Mouse (Mus musculus) hindbrain, postnatal 0 days (tissue): Measurements from ENCODE around the gene Tigit. TPM values are rescaled to one million over a fixed set of nuclear protein-coding genes. Genes with fewer than 3 reads are reported as not detected.

Experiments
- ATAC-seq: fragments of 200-750 bp; cut with Nextera tagmentation; 2 replicates; pipeline ENCODE4 v1.8.0; 2017; ENCODE audit warnings: mild to moderate bottlenecking, moderate TSS enrichment, moderate library complexity
- DNase-seq: peaks from one replicate; pipeline ENCODE4 v3.0.0-alpha.2; 2015; ENCODE audit warnings: low spot score
- H3K27ac ChIP-seq: fragments of 300-500 bp; sonication (generic); 2 replicates; pipeline ENCODE4 v1.5.1; 2014; ENCODE audit warnings: mild to moderate bottlenecking
- H3K27me3 ChIP-seq: fragments of 300-500 bp; sonication (generic); 2 replicates; pipeline ENCODE4 v1.6.1; 2014; ENCODE audit warnings: low read length, mixed read lengths; ENCODE audit not compliant: insufficient read depth
- H3K36me3 ChIP-seq: fragments of 300-500 bp; sonication (generic); 2 replicates; pipeline ENCODE4 v1.6.1; 2014; ENCODE audit warnings: low read length, mixed read lengths; ENCODE audit not compliant: insufficient read depth
- H3K4me1 ChIP-seq: fragments of 300-500 bp; sonication (generic); 2 replicates; pipeline ENCODE4 v1.6.1; 2014; ENCODE audit warnings: antibody characterized with exemption, low read length, mixed read lengths; ENCODE audit not compliant: insufficient read depth
- H3K4me2 ChIP-seq: fragments of 300-500 bp; sonication (generic); 2 replicates; pipeline ENCODE4 v1.6.1; 2014; ENCODE audit warnings: low read depth, mild to moderate bottlenecking, low read length, moderate library complexity, mixed read lengths
- H3K4me3 ChIP-seq: fragments of 300-500 bp; sonication (generic); 2 replicates; pipeline ENCODE4 v1.5.1; 2014; ENCODE audit warnings: low read length
- H3K9ac ChIP-seq: fragments of 300-500 bp; sonication (generic); replicated peaks from 2 replicates; pipeline ENCODE4 v1.6.1; 2014; ENCODE audit warnings: mild to moderate bottlenecking, low read length, moderate library complexity, mixed read lengths
- H3K9me3 ChIP-seq: fragments of 300-500 bp; sonication (generic); 2 replicates; pipeline ENCODE4 v1.6.1; 2016; ENCODE audit warnings: low read length, mixed read lengths
- CTCF ChIP-seq: IDR thresholded peaks from 2 replicates; pipeline ENCODE4 v1.5.1; 2016; ENCODE audit warnings: antibody characterized with exemption, control low read depth, low read depth
- whole genome bisulfite sequencing: fragments of 180-500 bp; shearing (Covaris S2); extraction: QIAGEN DNeasy Blood & Tissue Kit; methylation state at CpG from one replicate; pipeline ENCODE4 v1.1.7; 2014; 5-methylcytosine and 5-hydroxymethylcytosine counted together
- polyA plus RNA-seq: library from polyadenylated mRNA; unstranded; fragments of >200 nt; fragmentation: Nextera tagmentation; extraction: Ambion mirVana; gene quantifications from 2 replicates; pipeline ENCODE4 v1.2.1, GENCODE M21; 2015
- total RNA-seq: library from RNA; depleted of rRNA; stranded (reverse); fragments of >200 nt; gene quantifications from 2 replicates; pipeline ENCODE4 v1.2.3, GENCODE M21; 2014

Gene Tigit
- total and polyA plus RNA-seq, 2 experiments from 2014 or later, result 0.31 TPM; not detected in 1

DNA sequence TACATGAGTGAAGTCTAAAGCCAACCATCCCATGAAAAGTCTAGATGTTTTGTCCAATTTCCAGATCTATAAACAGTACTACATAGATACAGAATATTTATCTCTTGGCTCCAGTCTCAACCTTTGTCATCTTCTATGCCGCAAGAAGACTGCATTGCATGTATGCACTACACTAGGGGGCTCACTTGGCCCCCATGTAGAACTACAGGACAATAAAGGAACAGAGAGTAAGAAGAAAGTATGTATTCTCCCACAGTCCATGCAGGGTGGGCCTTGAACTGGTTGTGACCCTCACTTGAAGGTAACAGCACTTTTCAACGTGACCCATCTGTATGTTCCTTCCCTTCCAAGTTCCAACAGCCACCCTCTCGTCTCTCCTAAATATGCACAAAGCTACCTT, 9.7 kb downstream of the Tigit start:
- WGBS, result 90% methylated on average over 3 of the region's 3 CpGs
- Histone ChIP-seq H3K27me3 (no peaks in the 10 kb centered on the region), H3K9me3 (no peaks in the 10 kb centered on the region), H3K9ac (no peak overlapping the region), H3K27ac (no peak overlapping the region), H3K4me2 (no peak overlapping the region), H3K4me3 (no peak overlapping the region), H3K36me3 (no peaks in the 10 kb centered on the region), H3K4me1 (no peaks in the 10 kb centered on the region)
- ATAC-seq (no peak), DNase-seq (no peak)
- no peak for TF ChIP-seq CTCF

DNA sequence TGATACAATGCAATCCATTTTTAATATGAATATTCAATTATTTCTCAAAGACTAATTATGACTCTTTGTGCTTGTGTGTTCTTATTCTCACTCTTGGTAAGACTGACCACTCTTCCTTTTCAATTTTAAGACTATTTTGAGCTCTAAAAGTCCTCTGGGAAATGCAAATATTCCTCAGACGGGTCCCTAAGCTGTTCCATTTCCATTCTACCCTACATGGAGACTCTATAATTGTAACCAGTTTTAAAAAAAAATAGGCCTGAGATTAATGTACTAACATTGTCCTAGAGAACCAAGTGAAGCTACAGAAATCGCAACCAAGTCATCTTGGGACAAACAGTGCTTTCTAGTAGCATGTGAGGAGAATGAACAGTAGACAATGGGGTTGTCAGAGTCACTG, 10.7 kb downstream of the Tigit start:
- ATAC-seq (no peak), DNase-seq (no peak)
- no peak for TF ChIP-seq CTCF
- H3K27ac ChIP-seq, result no peak overlapping the region
- no peaks in the 10 kb centered on the region for H3K36me3 ChIP-seq
- 82% methylated on average over 2 of the region's 2 CpGs for WGBS
- H3K4me1 ChIP-seq, result no peaks in the 10 kb centered on the region
- no peak overlapping the region for H3K4me3 ChIP-seq
- no peaks in the 10 kb centered on the region for H3K27me3 ChIP-seq
- H3K9me3 ChIP-seq, result no peaks in the 10 kb centered on the region
- H3K4me2 ChIP-seq, result no peak overlapping the region
- no peak overlapping the region for H3K9ac ChIP-seq

GRCm38 (mm10) chr16:43650355-43651080, 13.4 kb downstream of the Tigit start:
- Histone ChIP-seq H3K4me2 (no peak overlapping the region), H3K4me3 (no peak overlapping the region), H3K9ac (no peak overlapping the region), H3K9me3 (no peaks in the 10 kb centered on the region), H3K27ac (no peak overlapping the region), H3K36me3 (no peaks in the 10 kb centered on the region), H3K27me3 (no peaks in the 10 kb centered on the region), H3K4me1 (no peaks in the 10 kb centered on the region)
- no peak for TF ChIP-seq CTCF
- ATAC-seq, result no peak
- no peak for DNase-seq
- 97% methylated on average over 3 of the region's 3 CpGs for WGBS

DNA sequence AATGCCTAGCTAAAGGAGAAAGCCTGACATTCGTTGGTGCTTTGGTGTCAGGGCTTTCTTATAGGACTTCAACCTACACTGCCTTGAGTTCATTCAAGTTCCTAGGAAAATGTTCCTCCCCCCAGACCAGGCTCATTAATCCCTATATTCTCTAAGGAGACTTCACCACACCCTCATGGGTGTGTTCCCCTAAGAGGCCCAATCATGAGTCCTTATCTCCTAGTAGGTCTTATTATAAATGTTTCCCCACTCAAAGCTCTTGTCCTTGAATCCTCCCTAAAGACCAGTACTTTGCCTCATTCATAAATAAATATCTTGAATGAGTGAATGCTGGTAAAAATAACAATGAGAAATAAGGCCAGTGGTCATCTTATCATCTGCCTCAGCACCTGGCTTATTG, 16.3 kb downstream of the Tigit start:
- no peak for ATAC-seq
- no peaks in the 10 kb centered on the region for H3K4me1 ChIP-seq
- H3K4me2 ChIP-seq, result no peak overlapping the region
- H3K4me3 ChIP-seq, result no peak overlapping the region
- H3K9me3 ChIP-seq, result no peaks in the 10 kb centered on the region
- no peaks in the 10 kb centered on the region for H3K36me3 ChIP-seq
- H3K27me3 ChIP-seq, result no peaks in the 10 kb centered on the region
- H3K27ac ChIP-seq, result no peak overlapping the region
- WGBS, result 91% methylated on average over 1 of the region's 1 CpGs
- H3K9ac ChIP-seq, result no peak overlapping the region
- DNase-seq, result no peak
- TF ChIP-seq CTCF, result no peak

DNA sequence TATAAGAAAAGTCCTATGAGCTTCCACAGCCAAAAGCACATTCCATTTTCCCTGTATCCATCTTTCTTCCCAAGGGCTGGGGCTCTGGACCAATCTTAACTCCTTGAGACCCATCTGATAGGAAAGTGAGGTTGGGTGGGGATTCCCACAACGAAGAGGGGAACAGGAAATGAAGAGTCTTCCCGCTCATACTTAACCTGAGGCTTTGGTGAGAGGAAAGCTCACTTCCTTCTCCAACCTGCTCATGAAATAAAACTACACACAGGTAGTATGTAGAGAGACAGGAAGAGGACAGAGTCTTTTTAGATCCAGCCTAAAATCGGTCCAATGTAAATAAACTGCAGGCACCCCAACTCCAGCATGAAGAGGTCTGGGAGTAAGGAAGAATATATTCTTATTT, 17.0 kb downstream of the Tigit start:
- H3K4me1 ChIP-seq, result no peaks in the 10 kb centered on the region
- no peaks in the 10 kb centered on the region for H3K9me3 ChIP-seq
- no peaks in the 10 kb centered on the region for H3K27me3 ChIP-seq
- TF ChIP-seq CTCF, result no peak
- no peaks in the 10 kb centered on the region for H3K36me3 ChIP-seq
- no peak overlapping the region for H3K4me3 ChIP-seq
- no peak overlapping the region for H3K27ac ChIP-seq
- 99% methylated on average over 3 of the region's 3 CpGs for WGBS
- ATAC-seq (no peak), DNase-seq (no peak)
- H3K4me2 ChIP-seq, result no peak overlapping the region
- no peak overlapping the region for H3K9ac ChIP-seq

- ATAC-seq, result no peak
- Histone ChIP-seq H3K4me1 (no peaks in the 10 kb centered on the region), H3K9me3 (no peaks in the 10 kb centered on the region), H3K27ac (no peak overlapping the region), H3K27me3 (no peaks in the 10 kb centered on the region), H3K4me3 (no peak overlapping the region), H3K36me3 (no peaks in the 10 kb centered on the region), H3K4me2 (no peak overlapping the region), H3K9ac (no peak overlapping the region)
- DNase-seq, result no peak
- no peak for TF ChIP-seq CTCF
- 70% methylated on average over 4 of the region's 4 CpGs for WGBS
Observed at GRCm38 (mm10) chr16:43645879-43646278, 18.1 kb downstream of the Tigit start.

- Histone ChIP-seq H3K27me3 (no peaks in the 10 kb centered on the region), H3K4me1 (no peaks in the 10 kb centered on the region), H3K9me3 (no peaks in the 10 kb centered on the region), H3K27ac (no peak overlapping the region), H3K9ac (no peak overlapping the region), H3K36me3 (no peaks in the 10 kb centered on the region), H3K4me2 (no peak overlapping the region), H3K4me3 (no peak overlapping the region)
- 84% methylated on average over 8 of the region's 8 CpGs for WGBS
- no peak for DNase-seq
- no peak for ATAC-seq
- no peak for TF ChIP-seq CTCF
Observed at GRCm38 (mm10) chr16:43641230-43641629, 22.7 kb downstream of the Tigit start.
